Mouse (Mus musculus) liver, postnatal 0 days (tissue): Measurements from ENCODE around the gene Mex3a.

Source experiments
- CTCF ChIP-seq: sonication (generic); IDR thresholded peaks from 2 replicates; pipeline ENCODE4 v1.5.1; 2016; ENCODE audit warnings: antibody characterized with exemption, low read depth
- EP300 ChIP-seq: IDR thresholded peaks from 2 replicates; pipeline ENCODE4 v1.6.1; 2016; ENCODE audit warnings: antibody characterized with exemption, low read depth, mild to moderate bottlenecking

DNA sequence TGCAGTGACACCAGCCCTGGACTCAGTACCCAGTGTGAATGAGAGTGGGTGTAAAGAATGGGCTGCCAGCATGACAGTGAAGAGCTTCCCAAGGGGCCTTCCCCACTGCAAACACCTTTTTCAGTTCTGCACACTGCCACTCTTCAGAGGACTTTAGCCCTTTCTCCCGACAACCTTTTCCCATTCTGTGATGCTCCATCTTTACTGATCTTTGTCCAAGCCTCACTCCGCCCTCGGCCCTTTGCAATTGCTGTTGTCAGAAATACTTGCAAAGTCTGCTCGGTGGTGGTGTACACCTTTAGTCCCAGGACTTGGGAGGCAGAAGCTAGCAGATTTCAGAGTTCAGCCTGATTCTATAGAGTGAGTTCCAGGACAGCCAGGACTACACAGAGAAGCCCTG, 19.4 kb downstream of the Mex3a start:
- TF ChIP-seq CTCF (no peak), EP300 (no peak)
